Mouse (Mus musculus) telencephalon, adult 2 months (tissue): Measurements from ENCODE around the gene Olfr449.

Source experiments
- DNase-seq: peaks from one replicate; pipeline ENCODE4 v3.0.0-alpha.2; 2011; ENCODE audit warnings: low read depth, low spot score

Olfr449 gene

DNA sequence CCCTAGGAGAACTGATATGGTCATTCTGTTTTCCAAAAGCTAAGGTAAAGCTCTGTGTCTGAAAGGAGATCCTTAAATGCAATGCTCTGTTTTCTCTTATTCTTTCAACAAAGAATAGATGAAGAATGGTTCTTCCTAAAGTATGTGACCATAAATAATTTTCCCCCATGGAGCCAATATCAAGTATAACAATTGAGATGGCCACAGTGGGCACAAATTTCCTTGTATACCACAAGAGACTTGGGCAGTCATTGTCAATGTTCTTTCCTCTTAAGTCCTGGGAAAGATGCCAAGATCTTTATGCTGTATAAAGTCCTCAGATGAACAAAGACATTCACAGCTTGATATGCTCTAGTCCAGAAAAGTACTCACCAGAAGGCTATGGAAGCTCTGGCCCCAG lies at the start of gene Olfr449:
Olfr449 (plus strand) TSS at position 301 of the 400 bp plus-strand sequence.
- no peak for DNase-seq

DNA sequence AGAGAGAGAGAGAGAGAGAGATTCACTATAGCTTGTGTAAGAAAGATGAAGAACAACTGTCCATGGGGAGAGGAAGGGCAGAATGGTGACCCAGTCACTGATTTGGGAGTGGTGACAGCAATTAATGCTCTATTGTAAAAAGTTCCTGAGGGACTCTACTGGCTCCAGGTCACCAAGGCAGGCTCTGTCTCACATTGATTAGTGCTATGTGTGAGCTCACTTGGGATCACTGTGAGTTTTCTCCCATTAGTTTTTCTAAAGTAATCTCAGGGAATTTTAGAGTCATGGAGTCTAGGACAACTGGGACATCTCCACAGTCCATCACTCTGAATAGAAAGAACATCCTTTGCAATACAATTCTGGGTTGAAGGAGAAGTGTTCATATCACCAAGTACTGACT lies 49.4 kb upstream of the Olfr449 start, which contains the start of gene Olfr452:
Olfr452 (plus strand) TSS at position 301 of the 400 bp plus-strand sequence.
- DNase-seq = no peak

DNA sequence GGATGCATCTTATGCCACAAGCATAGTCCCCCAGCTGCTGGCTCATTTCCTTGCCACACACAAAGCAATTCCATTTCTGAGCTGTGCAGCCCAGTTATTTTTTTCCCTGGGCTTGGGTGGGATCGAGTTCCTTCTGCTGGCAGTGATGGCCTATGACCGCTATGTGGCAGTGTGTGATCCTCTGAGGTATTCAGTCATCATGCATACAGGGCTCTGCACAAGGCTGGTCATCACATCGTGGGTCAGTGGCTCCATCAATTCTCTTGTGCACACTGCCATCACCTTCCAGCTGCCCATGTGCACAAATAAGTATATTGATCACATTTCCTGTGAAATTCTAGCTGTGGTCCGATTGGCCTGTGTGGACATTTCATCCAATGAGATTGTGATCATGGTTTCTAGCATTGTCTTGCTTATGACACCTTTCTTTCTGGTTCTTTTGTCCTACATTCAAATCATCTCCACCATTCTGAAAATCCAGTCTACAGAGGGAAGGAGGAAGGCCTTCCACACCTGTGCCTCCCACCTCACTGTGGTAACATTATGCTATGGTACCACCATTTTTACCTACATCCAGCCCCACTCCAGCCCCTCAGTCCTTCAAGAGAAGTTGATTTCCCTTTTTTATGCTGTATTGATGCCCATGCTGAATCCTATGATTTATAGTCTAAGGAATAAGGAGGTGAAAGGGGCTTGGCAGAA lies 43.8 kb upstream of the Olfr449 start:
- DNase-seq = no peak

DNA sequence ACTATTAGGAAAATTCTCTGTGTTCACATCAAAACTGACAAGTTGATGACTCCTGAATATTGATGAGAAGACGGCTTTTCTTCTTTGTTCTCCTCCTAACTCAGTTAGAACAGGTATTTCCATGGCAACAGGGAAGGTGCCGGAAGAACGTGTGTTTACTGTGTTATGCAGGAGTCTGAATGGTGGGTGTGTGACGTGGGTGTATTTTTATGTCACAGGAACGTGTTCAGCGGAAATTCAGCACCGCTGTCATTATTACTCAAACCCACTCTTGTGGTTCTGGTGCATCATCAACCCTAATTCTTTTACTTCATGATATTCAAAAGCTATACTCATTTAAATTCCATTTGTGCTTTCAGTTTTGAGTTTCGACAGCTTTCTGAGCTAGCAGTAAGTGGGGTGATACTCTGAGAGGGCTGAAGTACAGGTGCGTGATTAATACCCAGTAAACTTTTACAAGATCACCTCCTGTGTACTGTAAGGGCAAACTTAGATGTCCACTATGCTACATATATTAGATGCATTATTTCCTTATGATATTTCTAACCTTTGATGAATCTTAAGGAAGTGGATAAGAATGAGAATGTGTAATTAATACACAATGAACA lies 43.1 kb upstream of the Olfr449 start:
- peak; percentile 49 for DNase-seq

DNA sequence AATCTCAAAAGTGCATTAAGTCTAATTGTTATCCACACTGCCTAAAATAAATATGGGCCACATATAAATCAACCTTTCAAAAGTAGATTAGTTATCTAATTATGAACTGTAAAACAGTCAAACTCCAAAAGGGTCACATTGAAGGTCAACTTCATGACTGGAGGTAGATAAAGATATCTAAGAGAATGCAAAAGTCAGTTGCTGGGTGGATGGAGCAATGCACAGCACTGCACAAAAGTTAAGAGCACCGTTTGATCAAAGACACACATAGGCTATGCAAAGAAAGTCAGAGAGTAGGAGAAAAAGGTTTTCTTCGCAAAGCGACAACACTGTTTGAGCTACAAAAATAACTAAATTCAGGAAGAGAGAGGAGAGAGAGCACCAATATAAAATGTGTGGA lies 39.2 kb upstream of the Olfr449 start:
- DNase-seq = no peak

DNA sequence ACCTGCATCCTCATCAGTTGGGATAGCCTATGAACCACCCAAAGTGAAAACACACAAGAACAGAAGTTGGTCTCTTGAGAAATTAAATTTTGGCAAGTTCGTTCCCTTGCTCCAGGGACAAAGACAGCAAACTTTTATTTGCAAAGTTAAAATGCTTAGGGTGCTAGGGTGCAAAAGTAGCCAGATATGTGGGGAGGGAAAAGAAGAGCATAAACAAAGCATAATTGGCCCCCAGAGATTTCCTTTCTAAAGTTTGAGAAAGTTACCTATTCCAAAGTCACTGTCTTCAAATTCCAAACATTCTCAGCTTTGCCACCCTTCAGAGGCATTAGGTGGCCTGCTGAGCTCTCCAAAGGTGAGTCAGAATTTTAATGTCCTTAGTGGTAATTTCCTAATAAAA lies 22.5 kb upstream of the Olfr449 start, which contains the start of gene Olfr450:
Olfr450 (plus strand) TSS at position 301 of the 400 bp plus-strand sequence.
- DNase-seq = no peak

DNA sequence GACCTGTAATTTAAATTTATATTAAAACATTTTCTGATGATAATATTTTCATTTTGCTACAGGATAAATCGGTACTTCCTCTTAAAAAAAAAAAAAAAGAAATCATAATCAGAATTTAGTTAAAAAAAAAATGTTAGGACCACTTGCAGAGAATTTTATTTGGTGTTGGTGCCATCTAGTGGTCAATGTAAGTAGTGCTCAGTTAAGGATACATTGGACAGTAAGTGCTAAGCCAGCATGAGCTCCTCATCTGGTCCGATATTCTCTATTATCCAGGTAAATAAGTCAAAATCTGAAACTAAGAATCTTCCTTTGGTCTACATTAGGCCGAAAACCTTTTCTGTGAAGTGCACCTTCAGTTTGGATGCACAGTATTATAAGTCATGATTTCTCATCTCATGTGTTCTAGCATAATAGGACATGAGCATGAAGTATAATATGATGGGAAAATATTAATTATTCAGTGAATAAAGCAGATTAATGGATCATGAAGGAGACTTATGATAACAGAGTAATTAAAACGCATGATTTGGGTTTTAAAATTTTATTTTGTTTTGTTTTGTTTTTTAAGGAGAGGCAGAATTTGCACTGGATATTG lies 26.1 kb downstream of the Olfr449 start:
- DNase-seq = peak; percentile 34

DNA sequence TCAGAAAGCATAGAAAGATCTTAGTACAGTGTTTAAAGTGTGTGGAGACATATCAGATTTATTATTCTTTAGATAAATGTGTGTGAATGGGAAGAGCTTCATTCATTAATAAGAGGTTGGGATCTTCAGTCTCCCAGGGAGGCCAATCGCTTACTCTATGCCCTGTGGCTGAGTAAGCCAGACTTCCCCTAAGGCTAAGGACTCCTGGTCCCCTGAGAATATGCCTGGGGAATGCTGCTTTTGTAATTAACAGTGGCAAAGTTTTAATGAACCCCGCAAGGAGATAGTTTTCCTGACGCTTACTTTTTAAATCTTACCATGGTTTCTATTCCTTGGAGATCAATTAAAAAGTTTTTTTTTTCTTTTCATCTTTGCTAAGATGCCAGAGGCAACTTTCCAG lies 35.5 kb downstream of the Olfr449 start:
- no peak for DNase-seq

DNA sequence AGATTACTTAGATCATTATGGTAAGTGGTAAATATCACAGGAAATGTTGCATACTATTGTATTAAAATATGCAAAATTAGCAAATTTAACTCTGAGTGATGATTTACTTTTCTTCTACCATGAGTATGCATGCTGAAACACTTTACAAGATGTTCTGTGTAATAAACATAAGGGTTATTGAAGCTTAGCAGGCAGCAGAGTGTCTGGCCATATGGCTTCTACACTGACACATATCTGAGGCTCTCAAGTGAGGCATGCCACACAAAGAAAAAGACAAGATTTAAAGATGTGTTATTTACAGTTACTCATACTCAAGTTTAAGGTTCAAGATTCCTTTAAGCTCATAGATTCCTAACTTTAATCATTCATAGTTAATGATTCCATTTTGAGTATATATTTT lies 42.1 kb downstream of the Olfr449 start:
- DNase-seq = peak; percentile 11
